8 mouse cellular contexts compared by ENCODE assay signal in the genomic region with DNA sequence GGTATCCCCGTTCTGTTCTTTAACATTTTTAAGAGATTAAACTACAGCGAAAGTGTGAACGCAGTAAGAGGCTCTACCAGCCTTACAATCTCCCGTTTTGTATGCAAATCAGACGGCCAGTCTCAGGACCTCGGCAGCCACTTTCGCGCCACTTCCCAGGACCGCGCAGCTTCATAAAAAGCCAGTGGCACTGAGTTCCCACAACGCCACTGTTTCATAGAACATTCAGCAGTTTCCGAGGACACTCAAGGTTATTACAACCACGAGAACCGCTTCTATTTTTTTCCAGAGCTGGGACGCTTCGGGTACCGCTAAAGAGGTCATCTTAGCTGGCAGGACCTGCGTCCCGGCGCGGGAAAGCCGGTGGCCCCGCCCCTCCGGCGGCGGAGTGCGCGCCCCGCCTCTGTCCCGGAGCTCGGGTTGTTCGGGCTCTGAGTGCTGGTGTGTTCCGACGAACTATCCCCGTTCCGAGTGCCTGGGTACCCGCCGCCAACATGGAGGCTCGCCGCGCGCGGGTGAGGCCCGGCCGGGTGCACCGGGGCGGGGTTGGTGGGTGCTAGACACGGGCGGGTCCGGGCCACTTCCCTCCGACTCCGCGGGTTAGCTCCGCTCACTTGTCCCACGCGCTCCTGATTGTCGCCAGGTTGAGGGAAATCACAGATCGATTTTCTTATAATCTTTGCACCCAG. TPM values are rescaled to one million over a fixed set of nuclear protein-coding genes. Genes with fewer than 3 reads are reported as not detected.
DNase-seq lines count a peak whose midpoint lies in the region; ATAC-seq and TF ChIP-seq lines count a peak whose summit lies in the region.

A gene (plus strand): TSS at position 363 of the 689 bp plus-strand sequence.

- DNase-seq in ES-E14 (ENCODE audit: low read depth, low spot score), result peak; percentile 72
- peak; percentile 5 for DNase-seq in cerebellum, adult 11-12 months
- peak; percentile 79 to 87 for DNase-seq in heart, postnatal 36 days
- peak; percentile 23 to 61 for DNase-seq in layer of hippocampus, adult 18-20 months (ENCODE audit: low spot score in 2 of 2)
- DNase-seq in lung, adult 2 months, result peak; percentile 79
- DNase-seq in testis, postnatal 14 days (ENCODE audit: low spot score), result peak; percentile 85

- no peaks in the 10 kb centered on the region for H3K27me3 ChIP-seq in forebrain, embryonic 16.5 days (replicated peaks; ENCODE audit: control insufficient read depth, insufficient read depth, low read length)
- peaks cover 17% of the 10 kb centered on the region for H3K27me3 ChIP-seq in neural tube, embryonic 15.5 days (replicated peaks)

- peak within 1 kb of the TSS; percentile 55 to 90 for H3K4me3 ChIP-seq in ES-E14 (ENCODE audit: insufficient read depth in 1 of 2, low read depth in 1 of 2, low read length in 2 of 2, poor library complexity in 1 of 2, severe bottlenecking in 1 of 2)
- H3K4me3 ChIP-seq in forebrain, embryonic 16.5 days (replicated peaks; ENCODE audit: low read length), result peak within 1 kb of the TSS; percentile 81
- H3K4me3 ChIP-seq in lung, adult 2 months (replicated peaks; ENCODE audit: extremely low read depth, low read depth, low read length), result peak within 1 kb of the TSS; percentile 71
- H3K4me3 ChIP-seq in neural tube, embryonic 15.5 days (replicated peaks), result peak within 1 kb of the TSS; percentile 91

- ATAC-seq in forebrain, embryonic 16.5 days, result peak; percentile 81
- ATAC-seq in neural tube, embryonic 15.5 days (ENCODE audit: low FRiP score), result peak; percentile 82

- no peaks in the 10 kb centered on the region for H3K9me3 ChIP-seq in ES-E14 (ENCODE audit: control insufficient read depth, insufficient read depth, low read depth, low read length)
- no peaks in the 10 kb centered on the region for H3K9me3 ChIP-seq in forebrain, embryonic 16.5 days (ENCODE audit: control insufficient read depth, low read length)
- H3K9me3 ChIP-seq in neural tube, embryonic 15.5 days (replicated peaks), result no peaks in the 10 kb centered on the region

- in situ Hi-C loops in ES-E14 (cut with MboI; ENCODE audit: low sequenced_read_pairs in 2 of 2, unreplicated experiment in 2 of 2), result no loop called here

- under 1% methylated on average over 58 of the region's 58 CpGs for WGBS in forebrain, embryonic 16.5 days
- under 1% methylated on average over 58 of the region's 58 CpGs for WGBS in lung, adult 2 months
- under 1% methylated on average over 58 of the region's 58 CpGs for WGBS in neural tube, embryonic 15.5 days

- intact Hi-C loops in heart, postnatal 36 days (cut with DNase I), result no loop called here

- H3K4me2 ChIP-seq in forebrain, embryonic 16.5 days (ENCODE audit: low read length), result peak within 1 kb of the TSS; percentile 71
- peak within 1 kb of the TSS; percentile 97 for H3K4me2 ChIP-seq in neural tube, embryonic 15.5 days

- peaks cover 9 to 16% of the 10 kb centered on the region in 2 experiments for H3K4me1 ChIP-seq in ES-E14 (ENCODE audit: control insufficient read depth in 2 of 2, insufficient read depth in 2 of 2, low read length in 2 of 2, poor library complexity in 1 of 2)
- H3K4me1 ChIP-seq in forebrain, embryonic 16.5 days (replicated peaks; ENCODE audit: control insufficient read depth, insufficient read depth, low read length), result peaks cover 38% of the 10 kb centered on the region
- H3K4me1 ChIP-seq in lung, adult 2 months (ENCODE audit: control insufficient read depth, insufficient read depth, low read length), result peaks cover 5% of the 10 kb centered on the region
- H3K4me1 ChIP-seq in neural tube, embryonic 15.5 days, result peaks cover 21% of the 10 kb centered on the region

- H3K9ac ChIP-seq in ES-E14 (ENCODE audit: insufficient read depth, low read depth, low read length, poor library complexity, severe bottlenecking), result peak within 1 kb of the TSS; percentile 94
- H3K9ac ChIP-seq in forebrain, embryonic 16.5 days (replicated peaks; ENCODE audit: low read depth, low read length), result peak within 1 kb of the TSS; percentile 70
- H3K9ac ChIP-seq in neural tube, embryonic 15.5 days (replicated peaks), result peak within 1 kb of the TSS; percentile 67

- no peak for TF ChIP-seq POLR2A in lung, adult 2 months (IDR thresholded peaks at IDR 0.05; ENCODE audit: borderline replicate concordance, extremely low read depth, low read depth, low read length)

- peaks cover 17% of the 10 kb centered on the region for H3K36me3 ChIP-seq in ES-E14 (ENCODE audit: control insufficient read depth, insufficient read depth, low read length, poor library complexity, severe bottlenecking)
- H3K36me3 ChIP-seq in forebrain, embryonic 16.5 days (ENCODE audit: control insufficient read depth, insufficient read depth), result no peaks in the 10 kb centered on the region
- H3K36me3 ChIP-seq in neural tube, embryonic 15.5 days, result no peaks in the 10 kb centered on the region

- TF ChIP-seq CTCF in lung, adult 2 months (IDR thresholded peaks at IDR 0.05; ENCODE audit: insufficient read depth, low read length), result no peak

- peak within 1 kb of the TSS; percentile 86 for H3K27ac ChIP-seq in ES-E14 (ENCODE audit: insufficient read depth, low read depth, low read length, poor library complexity, severe bottlenecking)
- H3K27ac ChIP-seq in forebrain, embryonic 16.5 days (ENCODE audit: low read length), result peak within 1 kb of the TSS; percentile 80
- H3K27ac ChIP-seq in neural tube, embryonic 15.5 days (replicated peaks), result peak within 1 kb of the TSS; percentile 70

TF ChIP-seq in ES-E14, 5 proteins besides CTCF, POLR2A, EP300 and RAD21:
- no peak for TF ChIP-seq MAFK (IDR thresholded peaks at IDR 0.05; ENCODE audit: insufficient read depth, low read depth, low read length)

RNA-seq across cellular contexts. Expression of the gene that starts here (rescaled TPM):
- total RNA-seq in ES-E14 (2012; rRNA removed), result 94.1 and 107 TPM in 2 replicates
- polyA plus RNA-seq in forebrain, embryonic 16.5 days (2015; fragmentation: Nextera tagmentation; extraction: Ambion mirVana), result 98.8 and 109 TPM in 2 replicates
- total RNA-seq in heart, postnatal 36 days (2021), result 1 to 10 TPM; 1.9 to 2.0 TPM
- total RNA-seq in layer of hippocampus, adult 18-20 months (2021), result 1 to 10 TPM; 4.7 to 5.0 TPM
- 6.1 and 8.1 TPM in 2 replicates for polyA plus RNA-seq in lung, adult 2 months (2012; rRNA removed)
- 14.0 and 57.1 TPM in 2 replicates for polyA plus RNA-seq in neural tube, embryonic 15.5 days (2015; fragmentation: Nextera tagmentation; extraction: Ambion mirVana)

Comparison
In these comparisons a context has a peak if more than half of its experiments do, and no peak if none do; other contexts are left out.
1. Peak in every context shown above with its lines: DNase-seq, ATAC-seq, H3K4me3 ChIP-seq and H3K27ac ChIP-seq.
2. RNA of the gene that starts here (total RNA-seq): 94.1 to 107 TPM in ES-E14; 4.7 to 5.0 TPM in layer of hippocampus, adult 18-20 months and 1.9 to 2.0 TPM in heart, postnatal 36 days; every median in the first group is over 10 times any median in the second.
3. DNase-seq: peak in every context shown above with its lines; median percentile 85 in testis, postnatal 14 days; 83 in heart, postnatal 36 days; 79 in lung, adult 2 months; 72 in ES-E14; 42 in layer of hippocampus, adult 18-20 months; 5 in cerebellum, adult 11-12 months.